Mouse (Mus musculus): ENCODE measurements around the gene 2900092C05Rik.

2900092C05Rik gene

DNA sequence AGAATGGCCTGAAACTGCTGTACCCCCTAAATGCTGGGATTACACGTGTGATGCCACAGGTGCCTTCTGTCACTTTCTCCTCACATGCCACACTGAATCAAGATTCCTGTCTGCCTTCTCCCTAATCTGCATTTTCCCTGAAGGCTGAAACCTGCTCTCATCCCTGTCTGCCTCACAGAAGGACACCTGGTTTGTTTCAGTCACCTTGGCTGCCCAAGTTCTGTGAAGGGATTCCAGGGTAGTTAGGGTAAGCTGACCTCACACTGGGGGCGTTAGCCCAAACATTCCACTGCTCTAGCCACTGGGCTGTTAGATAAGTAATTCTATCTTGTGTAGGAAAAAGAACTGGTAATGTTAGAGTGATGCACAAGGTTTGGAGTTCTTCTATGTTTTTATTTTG lies at the start of gene 2900092C05Rik:
Gene 2900092C05Rik, plus strand, starts transcription at position 301 of the 400 bp plus-strand sequence.
- WGBS: 57% methylated on average over 2 of the region's 2 CpGs

GRCm38 (mm10) chr7:12478158-12479008 lies 33.9 kb upstream of the 2900092C05Rik start, which contains the start of gene Zfp606:
Gene Zfp606 (plus strand): TSS chr7:12478293.
- under 1% methylated on average over 53 of the region's 53 CpGs for WGBS

DNA sequence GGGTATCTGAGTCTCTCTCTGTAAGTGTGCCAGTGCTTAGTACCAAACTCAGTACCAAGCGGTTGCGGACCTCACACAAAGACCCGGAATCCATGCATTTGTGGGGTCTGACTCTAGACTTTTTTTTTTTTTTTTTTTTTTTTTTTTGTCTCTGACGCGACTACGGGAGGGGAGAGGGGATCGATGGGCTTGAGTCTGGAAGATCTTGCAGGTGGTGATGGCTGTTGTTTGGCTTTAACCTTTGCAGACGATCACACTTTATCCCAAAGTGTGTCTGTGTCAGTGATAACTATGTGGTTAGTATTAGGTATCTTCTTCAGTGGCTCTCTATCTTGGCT lies 33.3 kb upstream of the 2900092C05Rik start:
- 3% methylated on average over 8 of the region's 8 CpGs for WGBS

- WGBS: 59% methylated on average over 4 of the region's 4 CpGs
These were observed 32.8 kb upstream of the 2900092C05Rik start for GRCm38 (mm10) chr7:12479525-12479924.

- 75% methylated on average over 6 of the region's 6 CpGs for WGBS
These were observed 28.5 kb upstream of the 2900092C05Rik start for GRCm38 (mm10) chr7:12483771-12484170.

DNA sequence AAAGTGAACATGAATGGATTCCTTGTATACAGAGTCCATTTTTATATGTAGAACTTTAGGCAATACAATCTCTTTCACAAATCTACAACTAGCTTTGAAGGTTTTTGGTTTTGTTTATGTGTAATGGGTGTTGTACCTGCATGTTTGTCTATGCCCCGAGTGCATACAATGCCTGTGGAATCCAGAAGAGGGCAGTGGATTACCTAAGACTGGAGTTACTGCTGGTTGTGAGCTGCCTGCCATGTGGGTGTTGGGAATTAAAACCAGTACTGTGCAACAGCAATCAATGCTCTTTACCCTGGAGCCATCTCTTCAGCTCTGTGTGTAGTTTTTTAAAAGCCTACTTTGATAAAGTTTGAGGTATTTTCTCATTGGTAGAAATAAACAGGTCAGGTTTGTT lies 26.4 kb upstream of the 2900092C05Rik start:
- WGBS: 85% methylated on average over 1 of the region's 1 CpGs

GRCm38 (mm10) chr7:12510913-12511312 lies 1.4 kb upstream of the 2900092C05Rik start:
- 42% methylated on average over 1 of the region's 1 CpGs for WGBS

Measured in cerebral cortex, adult 2 months (tissue).